Mouse (Mus musculus) gastrocnemius, adult 2 months (tissue): ENCODE data around the gene Fam172a. TPM values are rescaled to one million over a fixed set of nuclear protein-coding genes. Genes with fewer than 3 reads are reported as not detected.
A peak's percentile ranks its signal among the peaks of the same experiment; 100 is the strongest.

ENCODE experiments used
- DNase-seq: peaks from one replicate; pipeline ENCODE4 v3.0.0; 2022
- H3K27ac ChIP-seq: fragments of 200-600 bp; 2 replicates; pipeline ENCODE4 v1.8.1; 2022; ENCODE audit warnings: mild to moderate bottlenecking
- H3K4me3 ChIP-seq: fragments of 200-600 bp; 2 replicates; pipeline ENCODE4 v1.8.1; 2022; ENCODE audit warnings: mild to moderate bottlenecking, moderate library complexity
- CTCF ChIP-seq: fragments of 200-600 bp; IDR thresholded peaks from 2 replicates; pipeline ENCODE4 v1.8.1; 2022; ENCODE audit warnings: antibody characterized with exemption, mild to moderate bottlenecking, moderate library complexity
- intact Hi-C: fragments of 180-260 bp; cut with DNase I; formaldehyde crosslinking; loops from one replicate; pipeline ENCODE4 v1.15.1; 2025
- total RNA-seq, 2 experiments: library from RNA; stranded (reverse); gene quantifications; 2 replicates each; pipeline ENCODE4 v1.2.3; 2021

Fam172a gene
- total RNA-seq, 2 experiments from 2014 or later = 7.8 to 8.7 TPM

DNA sequence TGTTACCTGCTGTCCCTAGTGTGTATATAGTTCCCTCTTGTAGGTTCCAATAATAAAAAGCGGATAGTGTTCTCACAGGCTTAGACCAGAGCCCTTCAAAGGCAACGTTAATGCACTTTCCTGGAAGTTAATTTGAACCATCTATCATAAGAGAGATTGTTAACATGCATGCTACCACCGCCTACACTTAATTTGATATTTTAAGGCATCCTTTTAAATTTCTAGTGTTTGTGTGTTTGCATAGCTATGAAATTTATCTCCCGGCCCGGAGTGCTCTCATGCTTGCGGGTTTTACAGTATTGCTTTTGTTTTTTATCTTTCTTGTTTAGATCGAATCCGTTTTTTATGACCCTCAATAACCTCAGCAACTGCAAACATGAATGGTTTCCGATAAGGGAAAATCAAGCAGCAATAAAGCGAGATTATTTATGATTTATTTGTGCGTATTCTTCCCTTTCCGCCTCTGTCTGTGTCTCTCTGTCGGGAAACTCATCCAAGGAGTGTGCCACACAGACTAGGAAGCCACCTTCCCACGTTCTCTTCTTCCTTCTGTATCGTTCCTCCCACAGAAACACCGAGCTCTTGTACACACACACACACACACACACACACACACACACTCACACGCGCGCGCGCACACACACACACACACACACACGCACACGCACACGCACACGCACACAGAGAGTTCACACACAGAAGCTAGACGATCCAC, 492.5 kb downstream of the Fam172a start:
- intact Hi-C loops = no loop called here

DNA sequence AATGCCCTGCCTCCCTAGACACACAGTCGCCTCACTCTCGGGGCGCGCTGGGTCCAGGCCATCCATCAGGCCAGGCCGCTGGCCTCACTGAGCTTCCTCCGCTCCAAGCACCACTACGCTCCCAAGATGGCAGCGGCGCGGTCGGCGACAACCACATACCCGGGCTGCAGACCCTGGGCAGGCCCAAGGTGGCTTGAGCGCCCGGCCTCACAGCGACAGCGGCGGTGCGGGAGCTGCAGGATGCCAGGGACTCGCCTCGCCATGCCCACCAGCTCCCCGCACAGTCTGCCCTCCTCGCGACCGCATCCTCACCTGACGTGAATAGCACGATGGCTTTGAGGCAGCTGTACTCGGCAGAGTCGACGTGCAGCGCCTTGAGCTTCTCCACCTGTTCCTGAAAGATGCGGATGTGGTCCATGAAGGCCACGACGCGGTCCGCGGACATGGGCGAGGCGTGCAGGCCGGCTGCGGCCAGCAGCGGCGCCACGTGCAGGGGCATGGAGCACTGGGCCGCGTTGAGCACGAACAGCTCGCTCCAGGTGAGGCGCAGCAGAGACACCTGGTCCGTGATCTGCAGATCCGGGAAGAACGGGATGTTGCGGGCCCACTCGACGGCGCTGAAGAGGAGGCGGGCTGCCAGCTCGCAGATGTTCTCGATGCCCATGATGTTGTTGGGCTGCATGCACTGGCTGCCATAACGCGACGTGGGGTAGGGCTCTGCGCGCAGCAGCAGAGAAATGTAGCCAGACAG, 493.2 kb downstream of the Fam172a start:
- TF ChIP-seq CTCF = no peak
- no peak for DNase-seq
- intact Hi-C loops = no loop called here
- Histone ChIP-seq H3K27ac (no peak overlapping the region), H3K4me3 (peak overlapping the region; percentile 35)

More for the DNA sequence above, 492.5 kb downstream of the Fam172a start:
- no peak for TF ChIP-seq CTCF
- no peak overlapping the region for H3K27ac ChIP-seq
- H3K4me3 ChIP-seq = no peak overlapping the region
- DNase-seq = no peak

DNA sequence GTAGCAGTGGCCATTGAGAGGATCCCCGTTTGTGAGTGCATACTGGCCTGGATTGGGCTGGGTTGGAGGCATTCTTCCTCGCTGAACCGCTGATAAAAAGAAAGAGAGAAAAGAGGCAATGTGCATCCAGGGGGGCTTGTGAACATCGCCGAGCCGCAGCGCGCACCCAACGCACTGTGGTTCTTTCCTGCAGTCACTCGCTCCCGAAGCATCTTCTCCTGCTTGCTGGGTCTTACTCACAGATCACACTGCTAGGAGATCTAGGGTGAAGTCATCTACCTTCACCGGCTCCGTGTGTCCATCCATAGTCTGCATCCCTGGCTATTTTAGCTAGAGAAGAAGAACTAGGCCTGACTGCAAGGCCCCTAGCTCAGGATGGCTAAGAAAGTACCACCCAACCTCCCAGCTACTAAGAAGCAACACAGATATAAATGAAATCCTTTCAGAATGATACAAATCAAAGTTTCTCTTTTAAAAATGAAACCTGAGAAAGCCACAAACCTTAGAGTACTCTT, 493.8 kb downstream of the Fam172a start:
- intact Hi-C loops = no loop called here
- TF ChIP-seq CTCF = no peak
- no peak overlapping the region for H3K27ac ChIP-seq
- peak overlapping the region; percentile 35; the same call in 1 of the 2 replicates for H3K4me3 ChIP-seq
- no peak for DNase-seq

DNA sequence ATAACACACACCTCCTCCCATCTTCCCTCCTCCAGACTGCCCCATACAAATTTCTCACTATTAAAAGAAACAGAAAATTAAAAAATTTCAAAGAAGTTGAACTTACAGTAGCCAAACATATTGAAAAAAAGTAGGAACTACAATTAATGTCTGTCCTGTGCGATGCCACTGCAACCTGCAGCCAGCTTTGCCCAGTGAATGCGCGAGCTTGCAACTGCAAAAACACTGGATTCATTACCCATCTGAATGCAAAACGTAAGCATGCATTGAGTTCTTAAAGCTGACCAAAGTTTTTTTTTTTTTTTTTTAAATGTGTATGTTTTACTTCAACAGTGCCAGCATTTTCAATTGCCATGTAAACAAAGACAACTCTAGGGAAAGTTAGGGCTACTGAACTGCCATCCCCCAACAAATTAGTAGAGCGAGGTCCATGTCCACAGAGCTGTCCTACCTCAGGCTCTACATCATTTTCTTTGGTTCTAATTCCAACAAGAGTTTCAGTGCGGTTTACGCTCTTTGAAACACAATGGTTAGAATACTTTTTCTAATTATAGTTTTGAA, 494.5 kb downstream of the Fam172a start:
- no peak for TF ChIP-seq CTCF
- intact Hi-C loops = no loop called here
- Histone ChIP-seq H3K27ac (no peak overlapping the region), H3K4me3 (no peak overlapping the region)
- no peak for DNase-seq

DNA sequence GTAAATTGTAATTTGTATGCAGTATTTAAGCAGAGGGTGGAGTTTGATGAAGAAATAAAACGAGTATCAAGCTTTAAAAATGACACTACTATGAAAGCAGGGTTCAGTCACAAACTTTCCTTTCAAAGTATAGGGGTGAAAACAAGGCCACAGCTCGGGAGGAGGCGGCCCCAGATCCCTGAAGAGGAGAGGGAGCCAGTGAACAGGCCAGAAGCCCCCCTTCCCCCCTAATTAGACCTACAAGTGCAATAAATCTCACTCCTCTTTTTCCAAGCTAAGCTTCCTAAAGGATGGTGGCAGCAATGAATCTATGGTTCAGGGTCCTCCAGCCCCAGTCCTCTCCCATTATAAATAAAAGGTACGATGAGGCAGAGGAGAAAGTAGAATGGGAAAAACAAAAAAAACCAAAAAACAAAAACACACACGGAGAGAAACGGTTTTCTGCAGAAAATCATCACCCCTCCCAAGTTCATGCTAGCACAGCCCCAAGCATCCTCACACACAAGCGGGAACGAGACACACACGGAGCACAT, 495.5 kb downstream of the Fam172a start:
- H3K27ac ChIP-seq = no peak overlapping the region; the same call in 1 of the 2 replicates
- no peak for DNase-seq
- peak overlapping the region; percentile 77 for H3K4me3 ChIP-seq
- intact Hi-C loops = no loop called here
- no peak for TF ChIP-seq CTCF

DNA sequence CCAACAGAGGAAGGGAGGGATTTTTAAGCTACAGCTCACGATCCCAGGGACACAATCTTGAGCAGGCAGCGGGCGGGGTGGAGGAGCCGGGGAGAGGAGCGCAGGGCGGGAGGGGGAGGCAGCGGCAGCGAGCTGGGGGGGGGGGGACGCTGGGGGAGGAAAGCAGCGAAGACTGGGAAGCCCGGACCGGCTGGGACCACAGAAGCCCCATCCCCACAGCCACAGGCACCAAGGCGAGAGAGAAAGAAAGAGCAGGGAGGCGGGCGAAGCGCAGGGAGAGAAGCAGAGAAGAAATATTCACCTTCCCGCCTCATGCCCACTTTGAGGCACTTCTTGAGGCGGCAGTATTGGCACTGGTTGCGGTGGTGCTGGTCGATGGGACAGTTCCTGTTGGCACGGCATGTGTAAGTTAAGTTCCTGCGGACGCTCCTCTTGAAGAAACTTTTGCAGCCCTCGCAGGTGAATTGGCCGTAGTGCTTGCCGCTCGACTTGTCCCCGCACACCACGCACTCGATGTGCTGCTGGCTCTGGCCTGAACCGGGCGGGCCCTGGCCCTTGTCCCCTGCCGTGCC, 496.1 kb downstream of the Fam172a start:
- peak overlapping the region; percentile 77 for H3K4me3 ChIP-seq
- intact Hi-C loops = no loop called here
- DNase-seq = no peak
- TF ChIP-seq CTCF = no peak
- peak overlapping the region; percentile 48; the same call in 1 of the 2 replicates for H3K27ac ChIP-seq

DNA sequence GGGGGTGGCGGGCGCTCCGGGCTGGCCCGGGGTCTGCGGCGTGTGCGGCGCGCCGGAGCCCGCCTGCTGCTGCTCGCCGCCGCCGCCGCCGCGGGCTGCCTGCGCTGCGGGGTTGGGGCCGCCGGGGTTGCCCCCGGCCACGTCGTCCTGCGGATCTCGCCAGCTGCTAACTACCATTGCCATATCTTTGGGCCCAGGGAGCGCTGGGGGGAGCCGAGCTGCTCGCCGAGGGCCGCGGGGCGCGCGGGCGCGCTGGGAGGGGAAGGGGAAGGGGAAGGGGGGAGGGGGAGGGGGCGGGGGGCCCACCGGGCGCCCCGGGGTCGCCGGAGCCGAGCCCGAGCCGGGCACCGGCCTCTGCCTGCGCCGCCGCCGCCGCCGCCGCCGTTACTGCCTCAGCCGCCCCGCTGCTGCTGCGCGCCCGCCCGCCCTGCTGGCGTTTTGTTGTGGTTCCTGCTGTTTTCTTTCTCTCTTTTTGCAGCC, 496.6 kb downstream of the Fam172a start:
- intact Hi-C loops = no loop called here
- DNase-seq = peak; percentile 38
- TF ChIP-seq CTCF = no peak
- H3K4me3 ChIP-seq = peak overlapping the region; percentile 77
- H3K27ac ChIP-seq = peak overlapping the region; percentile 48

DNA sequence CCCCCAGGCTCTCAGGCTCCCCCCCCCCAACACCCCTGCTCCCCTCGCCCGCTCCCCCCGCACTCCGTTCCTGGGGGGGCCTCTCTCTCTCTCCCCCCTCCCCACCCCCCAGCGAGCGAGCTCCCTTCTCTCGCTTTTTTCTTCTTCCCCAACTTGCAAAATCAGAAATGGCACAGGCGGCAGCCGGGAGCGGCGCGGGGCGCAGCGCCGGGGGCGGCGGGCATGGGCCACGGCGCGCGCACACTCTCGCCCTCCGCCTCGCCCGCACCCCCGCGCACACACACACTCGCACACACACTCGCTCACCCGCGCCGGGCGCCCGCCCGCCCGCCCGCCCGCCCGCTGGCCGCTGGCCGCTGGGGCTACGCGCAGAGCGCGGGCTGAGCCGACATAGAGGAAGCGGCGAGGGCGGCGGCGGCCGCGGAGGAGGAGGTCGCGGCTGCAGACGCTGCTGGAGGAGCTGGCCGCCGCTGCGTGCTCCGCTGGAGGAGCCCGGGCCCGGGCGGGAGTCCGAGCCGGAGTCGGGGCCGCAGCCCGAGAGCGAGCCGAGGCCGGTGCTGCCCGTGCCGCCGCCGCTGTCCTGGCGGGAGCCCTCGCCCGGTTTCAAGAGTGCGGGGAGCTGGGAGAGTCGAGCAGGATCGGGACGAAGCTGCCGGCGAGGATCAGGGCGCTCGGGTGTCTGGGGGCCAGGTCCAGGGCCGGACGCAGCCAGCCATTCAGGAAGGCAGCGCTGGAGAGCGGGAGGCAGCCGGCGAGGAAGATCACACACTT, 497.2 kb downstream of the Fam172a start:
- TF ChIP-seq CTCF = no peak
- Histone ChIP-seq H3K27ac (peak overlapping the region; percentile 76), H3K4me3 (peak overlapping the region; percentile 77)
- intact Hi-C loops = no loop called here
- peak; percentile 67 for DNase-seq

DNA sequence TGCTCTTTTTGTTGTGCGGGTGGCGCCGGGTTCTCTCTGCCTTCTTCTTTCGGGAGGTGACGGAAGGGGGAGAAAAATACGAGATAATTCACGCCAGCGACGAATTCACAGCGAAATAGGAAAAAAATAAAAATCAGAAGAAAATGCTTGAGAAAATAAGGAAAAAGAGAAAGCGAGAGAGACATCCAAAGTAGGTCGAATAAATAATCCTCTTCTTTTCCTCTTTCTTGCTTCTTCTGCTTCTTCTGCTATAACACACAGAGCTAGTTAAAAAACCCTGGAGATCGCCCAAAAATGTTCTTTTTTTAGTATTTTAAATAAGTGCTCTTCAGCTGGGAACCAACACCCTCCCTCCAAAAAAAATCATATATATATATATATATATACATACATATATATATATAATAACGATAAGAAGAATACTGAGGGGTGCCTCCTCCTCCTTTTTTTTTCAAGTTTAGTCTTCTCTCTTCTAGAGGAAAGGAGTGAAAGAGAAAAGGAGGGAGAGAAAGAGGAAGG, 497.9 kb downstream of the Fam172a start, which contains the start of gene Nr2f1:
Nr2f1 (minus strand) TSS at position 116 of the 519 bp plus-strand sequence.
- peak within 1 kb of the TSS; percentile 76 for H3K27ac ChIP-seq
- no peak for TF ChIP-seq CTCF
- peak within 1 kb of the TSS; percentile 77 for H3K4me3 ChIP-seq
- intact Hi-C loops = loop anchor here (2.0 to 10.0 kb wide), 2 partner anchors 217 to 335 kb away; no protein-coding TSS in a partner anchor
- no peak for DNase-seq

DNA sequence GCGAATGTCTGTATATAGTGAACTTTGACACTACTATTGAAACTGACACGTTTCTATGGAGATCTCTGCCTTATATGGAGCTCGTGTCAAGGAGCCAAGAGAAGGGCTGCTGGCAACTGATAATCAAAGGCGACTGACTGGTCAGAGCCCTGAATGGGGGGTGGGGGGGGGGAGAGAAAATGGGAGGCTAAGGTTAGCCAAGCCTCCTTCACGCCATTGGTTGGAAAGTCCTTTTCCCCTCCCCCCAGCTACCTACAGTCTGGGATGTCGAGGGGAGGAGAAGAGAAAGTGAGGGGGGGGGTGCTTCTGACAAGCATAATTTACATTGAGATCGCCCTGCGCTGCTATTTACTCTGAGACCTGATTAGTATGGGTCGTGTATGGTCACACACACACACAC, 498.6 kb downstream of the Fam172a start:
- peak overlapping the region; percentile 77 for H3K4me3 ChIP-seq
- H3K27ac ChIP-seq = no peak overlapping the region
- TF ChIP-seq CTCF = no peak
- intact Hi-C loops = loop anchor here (2.0 to 10.0 kb wide), 2 partner anchors 218 to 336 kb away; no protein-coding TSS in a partner anchor
- DNase-seq = no peak
